Mouse (Mus musculus) embryonic facial prominence, embryonic 15.5 days (tissue): ENCODE data around the gene Olfr96. TPM values are rescaled to one million over a fixed set of nuclear protein-coding genes. Genes with fewer than 3 reads are reported as not detected.
A peak's percentile ranks its signal among the peaks of the same experiment; 100 is the strongest.

ENCODE experiments used
- ATAC-seq: fragments of 200-750 bp; cut with Nextera tagmentation; 2 replicates; pipeline ENCODE4 v1.8.0; 2017; ENCODE audit warnings: low read depth, moderate TSS enrichment; ENCODE audit not compliant: insufficient number of reproducible peaks, low FRiP score, low TSS enrichment
- H3K27ac ChIP-seq: fragments of 300-500 bp; sonication (generic); replicated peaks from 2 replicates; pipeline ENCODE4 v1.5.1; 2015; ENCODE audit warnings: mild to moderate bottlenecking, inconsistent platforms
- H3K27me3 ChIP-seq: fragments of 300-500 bp; sonication (generic); 2 replicates; pipeline ENCODE4 v1.6.1; 2015; ENCODE audit warnings: inconsistent platforms
- H3K36me3 ChIP-seq: fragments of 300-500 bp; sonication (generic); 2 replicates; pipeline ENCODE4 v1.6.1; 2015; ENCODE audit warnings: mild to moderate bottlenecking, inconsistent platforms
- H3K4me1 ChIP-seq: fragments of 300-500 bp; sonication (generic); 2 replicates; pipeline ENCODE4 v1.6.1; 2015; ENCODE audit warnings: inconsistent platforms
- H3K4me2 ChIP-seq: fragments of 300-500 bp; sonication (generic); replicated peaks from 2 replicates; pipeline ENCODE4 v1.6.1; 2015; ENCODE audit warnings: mild to moderate bottlenecking, inconsistent platforms
- H3K4me3 ChIP-seq: fragments of 300-500 bp; sonication (generic); replicated peaks from 2 replicates; pipeline ENCODE4 v1.5.1; 2015; ENCODE audit warnings: mild to moderate bottlenecking, inconsistent platforms
- H3K9ac ChIP-seq: fragments of 300-500 bp; sonication (generic); 2 replicates; pipeline ENCODE4 v1.6.1; 2015; ENCODE audit warnings: inconsistent platforms
- H3K9me3 ChIP-seq: fragments of 300-500 bp; sonication (generic); replicated peaks from 2 replicates; pipeline ENCODE4 v1.6.1; 2016; ENCODE audit warnings: inconsistent platforms
- whole genome bisulfite sequencing: fragments of 180-500 bp; shearing (Covaris S2); methylation state at CpG from one replicate; pipeline ENCODE4 v1.1.7; 2015; 5-methylcytosine and 5-hydroxymethylcytosine counted together
- polyA plus RNA-seq: library from polyadenylated mRNA; unstranded; fragments of >200 nt; fragmentation: Nextera tagmentation; extraction: Ambion mirVana; gene quantifications from 2 replicates; pipeline ENCODE4 v1.2.1, GENCODE M21; 2015

The Olfr96 gene
- polyA plus RNA-seq, result 0.14 and 0.31 TPM in 2 replicates

GRCm38 (mm10) chr17:37219846-37220245 is at the start of gene Olfr96:
TSS of gene Olfr96 (plus strand) at chr17:37220146.
- Histone ChIP-seq H3K9me3 (no peaks in the 10 kb centered on the region), H3K27me3 (no peaks in the 10 kb centered on the region), H3K4me1 (no peaks in the 10 kb centered on the region), H3K4me3 (no peak within 1 kb of the TSS), H3K4me2 (no peak within 1 kb of the TSS), H3K36me3 (no peaks in the 10 kb centered on the region), H3K27ac (no peak within 1 kb of the TSS), H3K9ac (no peak within 1 kb of the TSS)
- no peak for ATAC-seq
- 60% methylated on average over 4 of the region's 4 CpGs for WGBS

DNA sequence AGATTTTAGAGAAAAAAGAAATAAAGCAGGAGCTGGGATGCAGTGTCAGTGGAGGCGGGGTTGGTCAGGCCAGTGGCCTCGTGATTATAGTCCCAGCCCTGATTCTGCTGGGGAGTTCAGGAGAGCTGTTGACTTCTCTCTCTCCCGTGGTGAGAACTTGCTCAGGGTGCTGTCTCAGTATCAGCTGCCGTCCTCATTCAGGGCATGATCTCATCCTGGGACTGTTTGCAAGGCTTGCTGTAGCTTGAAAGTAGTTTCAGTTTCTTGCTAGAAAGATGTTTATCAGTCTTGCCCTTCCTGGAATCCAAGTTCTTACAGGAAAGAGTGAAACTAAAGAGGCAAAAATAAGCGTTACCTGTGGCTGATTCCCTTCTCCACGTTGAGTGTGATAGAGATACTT is 34.5 kb upstream of the Olfr96 start:
- no peak overlapping the region for H3K4me3 ChIP-seq
- no peaks in the 10 kb centered on the region for H3K36me3 ChIP-seq
- no peak overlapping the region for H3K4me2 ChIP-seq
- H3K9ac ChIP-seq, result no peak overlapping the region
- no peaks in the 10 kb centered on the region for H3K4me1 ChIP-seq
- 43% methylated on average over 6 of the region's 6 CpGs for WGBS
- H3K27me3 ChIP-seq, result no peaks in the 10 kb centered on the region
- ATAC-seq, result no peak
- H3K9me3 ChIP-seq, result no peaks in the 10 kb centered on the region
- H3K27ac ChIP-seq, result no peak overlapping the region

DNA sequence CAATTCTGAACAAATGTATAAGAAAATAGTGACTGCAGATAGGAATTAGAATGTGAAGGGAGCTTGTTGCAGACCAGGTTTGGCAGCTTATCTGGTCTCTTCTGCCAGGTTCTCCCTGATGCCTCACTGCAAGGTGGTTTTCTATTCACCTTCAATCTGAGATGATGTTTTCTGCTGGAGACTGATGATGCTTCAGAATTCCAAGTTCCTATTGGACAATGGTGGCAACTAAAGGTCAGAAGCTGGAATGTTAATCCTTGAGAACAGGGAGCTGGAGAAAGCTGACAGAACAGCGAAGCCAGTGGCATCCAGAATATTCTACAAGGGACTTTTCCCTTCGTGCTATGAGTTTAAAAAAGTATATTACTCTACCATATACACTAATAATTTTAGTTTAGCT is 29.2 kb upstream of the Olfr96 start:
- Histone ChIP-seq H3K4me2 (no peak overlapping the region), H3K27ac (no peak overlapping the region), H3K27me3 (peaks cover 10% of the 10 kb centered on the region; the same call in 1 of the 2 replicates), H3K4me3 (no peak overlapping the region), H3K9ac (no peak overlapping the region), H3K9me3 (no peaks in the 10 kb centered on the region), H3K36me3 (no peaks in the 10 kb centered on the region), H3K4me1 (no peaks in the 10 kb centered on the region)
- 28% methylated on average over 2 of the region's 2 CpGs for WGBS
- no peak for ATAC-seq

- Histone ChIP-seq H3K4me2 (no peak overlapping the region), H3K27me3 (peaks cover 32% of the 10 kb centered on the region), H3K9me3 (no peaks in the 10 kb centered on the region), H3K4me3 (no peak overlapping the region), H3K4me1 (0 out of 2 replicates have a peak, but pooled peaks cover 4% of the 10 kb centered on the region), H3K9ac (no peak overlapping the region), H3K36me3 (no peaks in the 10 kb centered on the region), H3K27ac (no peak overlapping the region)
- no peak for ATAC-seq
These were observed 26.9 kb upstream of the Olfr96 start for GRCm38 (mm10) chr17:37193032-37193431.

- 80% methylated on average over 2 of the region's 2 CpGs for WGBS
- no peak within 1 kb of the TSS for H3K27ac ChIP-seq
- 0 out of 2 replicates have a peak, but pooled peaks cover 4% of the 10 kb centered on the region for H3K4me1 ChIP-seq
- no peak for ATAC-seq
- H3K4me3 ChIP-seq, result no peak within 1 kb of the TSS
- H3K4me2 ChIP-seq, result no peak within 1 kb of the TSS
- H3K9me3 ChIP-seq, result no peaks in the 10 kb centered on the region
- peaks cover 38% of the 10 kb centered on the region for H3K27me3 ChIP-seq
- H3K36me3 ChIP-seq, result no peaks in the 10 kb centered on the region
- H3K9ac ChIP-seq, result no peak within 1 kb of the TSS
These were observed 26.3 kb upstream of the Olfr96 start, which contains the start of gene Ubd for GRCm38 (mm10) chr17:37193656-37194055. TSS of gene Ubd (plus strand) at chr17:37193892.

DNA sequence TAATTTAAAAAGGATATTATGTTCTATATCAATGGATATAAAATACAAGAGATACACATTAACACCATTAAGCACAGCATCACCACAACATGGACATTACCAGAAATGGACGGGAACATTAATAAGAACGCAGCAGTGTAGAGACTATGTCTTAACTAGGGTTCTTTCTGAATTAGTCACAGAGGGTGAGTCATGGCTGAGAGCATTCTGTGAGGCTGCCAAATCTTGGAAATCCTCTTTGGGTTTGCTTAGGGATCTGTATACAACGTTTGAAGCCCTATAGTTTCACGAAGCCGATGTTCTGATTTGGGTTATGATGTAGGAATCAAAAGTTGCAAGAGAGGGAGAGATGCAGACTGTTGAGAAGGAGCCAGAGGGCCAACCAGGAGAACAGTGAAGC is 25.2 kb upstream of the Olfr96 start:
- Histone ChIP-seq H3K4me1 (0 out of 2 replicates have a peak, but pooled peaks cover 4% of the 10 kb centered on the region), H3K9ac (no peak overlapping the region), H3K27ac (no peak overlapping the region), H3K36me3 (no peaks in the 10 kb centered on the region), H3K27me3 (peaks cover 41% of the 10 kb centered on the region), H3K9me3 (no peaks in the 10 kb centered on the region), H3K4me2 (no peak overlapping the region), H3K4me3 (no peak overlapping the region)
- ATAC-seq, result no peak
- WGBS, result 76% methylated on average over 5 of the region's 5 CpGs

DNA sequence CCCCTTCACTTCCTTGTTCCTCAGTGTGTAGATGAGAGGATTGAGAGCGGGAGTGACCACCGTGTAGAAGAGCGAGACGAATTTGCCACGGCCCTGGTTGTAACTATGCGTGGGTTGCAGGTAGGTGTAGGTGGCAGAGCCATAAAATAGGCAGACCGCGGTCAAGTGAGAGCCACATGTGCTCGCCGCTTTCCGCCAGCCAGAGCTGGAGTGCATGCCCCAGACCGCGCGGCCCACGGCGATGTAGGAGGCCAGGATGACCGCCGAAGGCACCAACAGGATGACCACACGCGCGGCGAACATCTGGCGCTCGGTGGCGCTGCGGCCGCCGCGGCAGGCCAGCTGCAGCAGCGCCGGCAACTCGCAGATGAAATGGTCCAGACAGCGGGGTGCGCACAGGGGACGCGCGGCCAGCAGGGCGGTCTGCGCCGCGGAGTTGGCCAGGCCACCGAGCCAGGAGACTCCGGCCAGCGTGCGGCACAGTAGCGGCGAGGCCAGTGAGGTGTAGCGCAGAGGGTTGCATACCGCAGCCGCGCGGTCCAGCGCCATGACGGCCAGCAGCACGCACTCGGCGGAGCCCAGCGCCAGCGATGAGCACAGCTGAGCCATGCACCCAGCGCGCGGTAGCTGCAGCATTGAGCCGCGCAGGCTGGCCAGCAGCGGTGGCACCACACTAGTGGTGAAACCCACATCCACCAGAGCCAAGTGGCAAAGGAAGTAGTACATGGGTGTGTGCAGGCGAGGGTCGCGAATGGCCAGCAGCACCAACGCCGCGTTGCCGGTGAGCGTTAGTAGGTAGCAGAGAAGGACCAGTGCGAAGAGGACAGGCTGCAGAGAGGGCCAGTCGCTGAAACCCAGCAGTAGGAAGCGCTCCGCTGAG is 22.9 kb upstream of the Olfr96 start:
- no peak overlapping the region for H3K27ac ChIP-seq
- H3K4me1 ChIP-seq, result 0 out of 2 replicates have a peak, but pooled peaks cover 4% of the 10 kb centered on the region
- H3K9me3 ChIP-seq, result no peaks in the 10 kb centered on the region
- H3K36me3 ChIP-seq, result no peaks in the 10 kb centered on the region
- H3K4me2 ChIP-seq, result peak overlapping the region; percentile 89
- H3K4me3 ChIP-seq, result peak overlapping the region; percentile 46
- WGBS, result 1% methylated on average over 77 of the region's 77 CpGs
- peaks cover 49% of the 10 kb centered on the region for H3K27me3 ChIP-seq
- peak; percentile 76 for ATAC-seq
- H3K9ac ChIP-seq, result no peak overlapping the region

DNA sequence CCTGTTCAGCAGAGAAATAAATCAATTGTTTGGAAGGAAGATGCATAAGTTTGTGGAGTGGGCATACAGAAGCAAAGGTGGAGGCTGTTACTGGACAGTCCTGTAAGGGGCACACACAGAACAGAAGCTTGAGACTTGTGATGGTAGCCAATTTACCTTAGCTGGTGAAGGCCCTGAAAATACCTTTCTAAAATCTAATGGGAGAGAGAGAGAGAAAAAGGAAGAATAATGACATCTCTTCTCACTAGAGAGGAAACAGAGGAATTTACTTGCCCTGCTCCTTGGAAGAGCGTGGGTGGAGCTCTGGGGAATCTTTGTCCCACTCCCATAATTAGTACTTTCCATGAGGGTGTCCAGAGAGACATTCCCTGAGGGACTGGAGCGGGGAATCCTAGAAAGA is 19.1 kb upstream of the Olfr96 start, which contains the start of gene Olfr94:
TSS of gene Olfr94 (minus strand) at position 101 of the 400 bp plus-strand sequence.
- no peak for ATAC-seq
- Histone ChIP-seq H3K4me3 (no peak within 1 kb of the TSS), H3K4me1 (0 out of 2 replicates have a peak, but pooled peaks cover 4% of the 10 kb centered on the region), H3K27ac (no peak within 1 kb of the TSS), H3K27me3 (peaks cover 38% of the 10 kb centered on the region), H3K9me3 (no peaks in the 10 kb centered on the region), H3K9ac (no peak within 1 kb of the TSS), H3K36me3 (no peaks in the 10 kb centered on the region), H3K4me2 (no peak within 1 kb of the TSS)
- WGBS, result 57% methylated on average over 2 of the region's 2 CpGs

- no peak for ATAC-seq
- H3K27ac ChIP-seq, result no peak overlapping the region
- no peaks in the 10 kb centered on the region for H3K4me1 ChIP-seq
- no peaks in the 10 kb centered on the region for H3K36me3 ChIP-seq
- H3K4me3 ChIP-seq, result no peak overlapping the region
- no peaks in the 10 kb centered on the region for H3K9me3 ChIP-seq
- no peak overlapping the region for H3K9ac ChIP-seq
- no peak overlapping the region for H3K4me2 ChIP-seq
- H3K27me3 ChIP-seq, result peaks cover 14% of the 10 kb centered on the region
- whole genome bisulfite sequencing, result 0% methylated on average over 4 of the region's 4 CpGs
These were observed 16.6 kb upstream of the Olfr96 start for GRCm38 (mm10) chr17:37203206-37203916.

- Histone ChIP-seq H3K9me3 (no peaks in the 10 kb centered on the region), H3K36me3 (no peaks in the 10 kb centered on the region), H3K27ac (no peak overlapping the region), H3K4me2 (no peak overlapping the region), H3K4me1 (no peaks in the 10 kb centered on the region), H3K9ac (no peak overlapping the region), H3K4me3 (no peak overlapping the region), H3K27me3 (peaks cover 8% of the 10 kb centered on the region; the same call in 1 of the 2 replicates)
- WGBS, result 27% methylated on average over 3 of the region's 3 CpGs
- ATAC-seq, result no peak
These were observed 16.1 kb upstream of the Olfr96 start for GRCm38 (mm10) chr17:37203917-37204236.
